Mouse (Mus musculus) urinary bladder, adult 18-20 months (tissue): ENCODE data around the gene Ssc5d.

Source experiments
- DNase-seq, 2 experiments: peaks; one replicate each; pipeline ENCODE4 v3.0.0; 2022; ENCODE audit warnings: low spot score in 2 of 2, mixed read lengths in 2 of 2

Gene Ssc5d

DNA sequence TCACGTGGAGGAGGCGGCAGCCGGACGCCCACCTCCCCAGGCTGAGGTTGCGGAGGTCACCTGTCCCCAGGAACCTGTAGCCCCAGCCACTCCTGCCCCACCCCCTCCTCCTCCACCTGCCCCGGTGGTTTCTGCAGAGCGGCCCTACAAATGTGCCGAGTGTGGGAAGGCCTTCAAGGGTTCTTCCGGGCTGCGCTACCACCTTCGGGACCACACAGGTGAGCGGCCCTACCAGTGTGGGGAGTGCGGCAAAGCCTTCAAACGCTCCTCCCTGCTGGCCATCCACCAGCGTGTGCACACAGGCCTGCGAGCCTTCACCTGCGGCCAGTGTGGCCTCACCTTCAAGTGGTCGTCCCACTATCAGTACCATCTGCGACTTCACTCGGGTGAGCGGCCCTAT, 5.6 kb upstream of the Ssc5d start:
- DNase-seq = no peak

DNA sequence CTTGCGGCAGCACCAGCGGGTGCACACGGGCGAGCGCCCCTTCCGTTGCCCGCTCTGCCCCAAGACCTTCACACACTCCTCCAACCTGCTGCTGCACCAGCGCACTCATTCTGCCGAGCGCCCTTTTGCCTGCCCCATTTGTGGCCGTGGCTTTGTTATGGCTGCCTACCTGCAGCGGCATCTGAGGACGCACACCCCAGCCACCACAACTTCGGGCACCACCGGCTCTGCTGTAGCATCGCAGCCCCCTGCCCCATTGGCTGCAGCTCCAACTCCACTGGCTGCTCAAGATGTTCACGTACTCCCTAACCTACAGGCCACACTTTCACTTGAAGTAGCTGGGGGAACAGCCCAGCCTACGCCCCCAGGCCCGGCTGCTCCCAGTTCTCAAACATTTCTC, 5.1 kb upstream of the Ssc5d start:
- no peak for DNase-seq

DNA sequence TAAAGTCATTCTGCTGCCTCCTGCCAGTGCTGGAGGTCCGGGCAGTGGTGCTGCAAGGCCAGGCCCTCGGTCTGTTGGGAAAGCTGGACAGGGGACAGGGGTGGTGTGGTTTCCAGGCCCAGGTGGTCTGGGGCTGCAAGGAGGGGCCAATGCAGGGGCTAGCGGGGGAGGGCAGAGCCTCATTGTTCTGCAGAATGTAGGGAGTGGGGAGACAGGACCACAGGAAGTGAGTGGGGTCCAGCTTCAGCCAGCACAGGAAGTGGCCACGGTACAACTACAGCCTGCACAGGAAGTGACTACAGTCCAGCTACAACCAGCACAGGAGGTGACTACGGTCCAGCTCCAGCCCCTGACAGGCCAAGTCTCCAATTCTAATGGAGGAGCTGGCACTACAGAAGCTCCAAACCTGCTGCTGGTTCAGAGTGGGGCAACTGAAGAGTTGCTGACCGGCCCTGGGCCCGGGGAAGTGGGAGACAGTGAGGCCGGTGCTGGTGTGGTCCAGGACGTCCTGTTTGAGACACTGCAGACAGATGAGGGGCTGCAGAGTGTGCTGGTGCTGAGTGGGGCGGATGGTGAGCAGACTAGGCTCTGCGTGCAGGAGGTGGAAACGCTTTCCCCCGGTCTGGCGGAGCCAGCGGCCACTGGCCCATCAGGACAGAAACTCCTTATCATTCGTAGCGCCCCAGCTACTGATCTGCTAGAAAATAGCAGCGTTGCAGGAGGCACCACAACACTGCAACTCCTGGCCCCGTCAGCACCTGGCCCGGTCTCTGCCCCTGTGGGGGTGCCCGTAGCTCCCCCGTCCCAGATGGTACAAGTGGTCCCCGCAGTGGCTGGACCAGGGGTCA, 4.4 kb upstream of the Ssc5d start:
- DNase-seq = no peak

DNA sequence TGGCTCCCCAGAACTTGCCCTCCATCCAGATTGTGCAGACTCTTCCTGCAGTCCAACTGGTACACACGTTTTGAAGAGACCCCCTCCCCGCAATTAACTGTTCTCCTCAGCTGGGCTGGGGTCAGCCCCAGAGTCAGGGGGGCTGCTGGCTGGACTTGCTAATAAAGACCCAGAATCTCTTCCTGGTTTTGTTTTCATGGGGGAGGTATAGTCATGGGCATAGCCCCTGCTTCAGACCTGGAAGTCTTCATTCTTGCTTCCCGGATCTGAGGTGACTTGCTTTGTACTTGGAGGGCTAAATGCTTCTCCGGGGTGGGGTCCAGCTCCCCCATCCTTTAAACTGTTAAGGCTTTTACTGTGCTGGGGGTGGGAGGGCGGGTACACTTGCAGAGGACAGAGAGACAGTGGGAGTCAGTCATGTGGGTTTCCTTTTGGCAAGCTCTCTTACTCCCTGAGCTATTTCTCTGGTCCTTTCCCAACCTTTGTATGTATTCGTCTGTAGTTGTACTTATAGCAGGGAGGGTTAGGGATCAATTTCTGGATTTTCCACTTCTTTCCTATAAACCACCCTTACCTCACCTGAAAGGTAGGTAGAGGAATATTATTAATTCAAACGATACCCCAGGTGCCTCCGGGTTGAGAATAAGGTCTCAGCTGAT, 3.6 kb upstream of the Ssc5d start, which contains the start of gene Nat14:
Gene Nat14, plus strand, starts transcription at position 205 of the 659 bp plus-strand sequence.
- no peak for DNase-seq

DNA sequence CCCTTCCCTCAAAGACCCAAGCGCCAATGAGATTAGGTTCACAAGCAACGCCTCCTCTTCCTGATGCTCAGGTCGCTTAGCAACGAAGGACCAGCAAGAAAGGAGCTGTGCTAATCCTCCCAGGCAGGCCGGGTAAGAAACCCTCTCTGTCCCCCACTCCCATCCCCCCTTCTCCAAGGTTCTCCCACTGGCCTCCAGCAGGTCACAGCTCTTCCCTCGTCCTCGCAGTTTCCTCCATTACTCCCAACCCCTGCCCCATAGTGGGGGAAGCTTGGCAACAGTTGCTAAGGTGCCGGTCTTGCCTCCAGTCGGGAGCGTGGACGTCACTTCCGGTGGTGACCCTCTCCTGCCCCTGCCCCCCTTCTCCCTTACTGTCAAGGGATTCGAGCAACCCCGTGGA, 3.1 kb upstream of the Ssc5d start:
- no peak for DNase-seq

DNA sequence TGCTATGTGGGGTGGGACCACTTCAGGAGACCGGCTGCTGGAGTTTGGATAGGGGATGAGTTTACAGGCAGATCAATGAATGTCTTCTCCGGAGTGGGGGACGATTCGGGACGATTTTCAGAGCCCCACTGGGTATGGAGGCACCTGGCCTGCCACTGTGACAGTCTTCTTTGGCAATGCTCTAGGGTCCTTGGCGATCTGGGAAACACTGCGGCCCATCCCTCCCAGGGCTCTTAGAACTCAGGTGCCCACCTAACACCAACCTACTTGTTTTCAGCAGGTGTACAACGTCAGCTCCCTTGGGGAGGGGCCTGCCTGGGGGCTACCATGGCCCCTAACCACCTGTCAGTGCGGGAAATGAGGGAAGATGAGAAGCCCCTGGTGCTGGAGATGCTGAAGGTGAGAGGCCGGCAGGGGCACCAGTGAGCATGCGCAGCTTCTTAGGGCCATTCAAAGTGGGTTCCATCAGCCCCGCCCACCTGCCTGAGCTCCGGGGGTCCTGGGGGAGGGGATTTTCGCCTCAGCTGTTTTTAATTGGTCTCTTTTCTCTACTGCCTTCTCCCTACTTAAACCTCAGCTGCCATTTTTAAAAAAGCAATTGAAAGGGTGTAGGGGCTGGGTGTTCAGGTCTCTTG, 2.5 kb upstream of the Ssc5d start:
- no peak for DNase-seq

DNA sequence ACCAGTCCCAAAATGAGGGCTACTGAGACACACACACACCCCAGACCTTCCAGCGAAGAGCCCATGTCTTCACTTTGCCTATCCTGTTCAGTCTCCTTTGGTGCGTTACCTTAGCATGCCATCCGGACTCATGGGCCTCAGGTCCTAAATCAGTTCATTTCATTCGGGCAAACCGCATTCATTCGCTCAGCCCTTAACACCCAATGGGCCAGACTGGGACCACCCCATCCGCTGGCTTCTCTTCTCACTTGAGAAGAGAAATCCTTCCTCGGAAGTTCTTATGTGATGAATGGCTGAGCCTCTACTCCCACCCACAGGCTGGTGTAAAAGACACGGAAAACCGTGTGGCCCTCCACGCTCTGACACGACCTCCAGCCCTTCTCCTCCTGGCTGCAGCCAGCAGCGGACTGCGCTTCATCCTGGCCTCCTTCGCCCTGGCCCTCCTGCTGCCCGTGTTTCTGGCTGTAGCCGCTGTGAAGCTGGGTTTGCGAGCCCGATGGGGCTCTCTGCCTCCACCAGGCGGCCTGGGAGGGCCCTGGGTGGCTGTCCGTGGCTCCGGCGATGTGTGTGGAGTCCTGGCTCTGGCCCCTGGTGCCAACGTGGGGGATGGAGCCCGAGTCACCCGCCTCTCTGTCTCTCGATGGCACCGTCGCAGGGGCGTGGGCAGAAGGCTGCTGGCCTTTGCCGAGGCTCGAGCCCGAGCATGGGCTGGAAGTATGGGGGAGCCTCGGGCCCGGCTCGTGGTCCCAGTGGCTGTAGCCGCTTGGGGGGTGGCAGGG, 1.8 kb upstream of the Ssc5d start:
- peak in 1 of 2 experiments; percentile 41 for DNase-seq

DNA sequence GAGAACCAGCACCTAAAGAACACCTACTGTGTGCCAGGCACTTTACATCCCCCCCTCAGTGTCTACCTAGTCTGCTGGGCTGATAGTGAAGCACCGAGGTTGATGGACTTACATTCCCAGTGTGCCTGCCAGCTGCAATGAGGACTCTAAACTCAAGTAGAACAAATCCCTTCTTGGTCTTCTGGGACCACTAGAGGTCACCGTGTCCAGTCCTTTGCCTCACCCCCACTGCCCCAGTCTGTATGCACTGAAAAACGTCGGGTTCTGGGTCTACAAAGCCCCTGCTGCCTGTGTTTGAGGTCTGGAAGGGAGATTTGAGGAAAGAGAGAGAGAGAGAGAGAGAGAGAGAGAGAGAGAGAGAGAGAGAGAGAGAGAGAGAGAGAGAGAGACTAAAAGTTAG, 1.1 kb upstream of the Ssc5d start:
- DNase-seq = no peak

DNA sequence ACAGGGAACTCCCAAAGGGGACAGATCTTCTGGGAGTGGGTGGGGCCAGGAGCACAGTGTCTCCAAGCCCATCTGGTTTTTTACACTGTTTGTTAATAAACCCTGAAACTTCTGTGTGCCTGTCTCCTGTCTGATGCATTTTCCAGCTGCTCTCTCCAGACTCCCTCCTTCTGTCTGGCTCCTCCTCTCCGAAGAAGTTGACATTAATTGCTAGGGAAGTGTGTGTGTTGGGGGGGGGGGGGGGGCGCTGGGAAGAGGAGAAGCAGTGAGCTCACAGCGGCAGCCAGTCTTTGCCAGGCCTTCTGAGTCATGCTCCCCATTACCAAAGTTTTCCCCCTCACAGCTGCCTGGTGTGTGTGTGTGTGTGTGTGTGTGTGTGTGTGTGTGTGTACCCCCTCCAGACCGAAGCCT, 689 bp upstream of the Ssc5d start:
- DNase-seq = peak in 1 of 2 experiments; percentile 45

DNA sequence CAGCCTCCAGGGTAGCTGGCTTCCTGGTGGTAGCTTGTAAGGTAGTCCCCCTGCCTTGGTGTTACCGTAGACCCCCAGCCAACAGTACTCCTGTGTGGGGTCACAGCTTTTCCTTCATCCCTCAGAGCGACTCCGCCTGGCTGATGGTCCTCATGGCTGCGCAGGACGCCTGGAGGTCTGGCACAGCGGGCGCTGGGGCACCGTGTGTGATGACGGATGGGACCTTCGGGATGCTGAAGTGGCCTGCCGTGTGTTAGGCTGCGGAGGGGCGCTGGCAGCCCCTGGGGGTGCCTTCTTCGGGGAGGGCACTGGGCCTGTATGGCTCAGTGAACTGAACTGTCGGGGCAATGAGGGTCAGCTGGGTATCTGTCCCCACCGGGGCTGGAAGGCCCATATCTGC, 1.3 kb downstream of the Ssc5d start:
- DNase-seq = no peak

DNA sequence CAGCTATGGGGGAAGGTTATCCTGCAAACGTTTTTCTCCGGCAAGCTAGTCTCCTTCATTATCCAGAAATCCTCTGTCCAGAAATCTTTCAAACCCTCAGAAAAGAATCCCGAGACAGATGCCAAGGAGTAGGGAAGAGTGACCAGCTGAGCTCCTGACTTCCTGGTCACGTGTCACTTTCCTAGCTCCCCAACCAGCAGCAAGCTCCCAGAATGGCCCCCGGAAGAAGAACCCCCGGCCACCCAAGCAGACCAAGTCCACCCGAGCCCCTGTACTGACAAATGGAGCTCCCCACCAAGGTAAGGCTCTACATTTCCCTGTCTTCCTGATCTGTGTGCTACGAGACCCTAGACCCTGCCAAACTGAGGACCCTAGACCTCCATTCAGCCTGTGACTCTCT, 2.1 kb downstream of the Ssc5d start:
- no peak for DNase-seq

DNA sequence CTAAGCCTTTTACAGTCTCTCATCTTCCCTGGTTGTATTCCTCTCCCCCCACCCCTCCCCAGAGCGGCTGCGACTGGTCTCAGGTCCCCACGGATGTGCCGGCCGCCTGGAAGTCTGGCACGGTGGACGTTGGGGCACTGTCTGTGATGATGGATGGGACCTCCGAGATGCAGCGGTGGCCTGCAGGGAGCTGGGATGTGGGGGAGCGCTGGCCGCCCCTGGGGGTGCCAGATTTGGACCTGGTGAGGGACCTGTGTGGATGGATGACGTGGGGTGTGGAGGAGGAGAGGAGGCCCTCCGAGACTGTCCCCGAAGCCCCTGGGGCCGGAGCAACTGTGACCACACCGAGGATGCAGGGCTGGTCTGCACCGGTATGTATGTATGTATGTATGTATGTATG, 2.7 kb downstream of the Ssc5d start:
- no peak for DNase-seq

DNA sequence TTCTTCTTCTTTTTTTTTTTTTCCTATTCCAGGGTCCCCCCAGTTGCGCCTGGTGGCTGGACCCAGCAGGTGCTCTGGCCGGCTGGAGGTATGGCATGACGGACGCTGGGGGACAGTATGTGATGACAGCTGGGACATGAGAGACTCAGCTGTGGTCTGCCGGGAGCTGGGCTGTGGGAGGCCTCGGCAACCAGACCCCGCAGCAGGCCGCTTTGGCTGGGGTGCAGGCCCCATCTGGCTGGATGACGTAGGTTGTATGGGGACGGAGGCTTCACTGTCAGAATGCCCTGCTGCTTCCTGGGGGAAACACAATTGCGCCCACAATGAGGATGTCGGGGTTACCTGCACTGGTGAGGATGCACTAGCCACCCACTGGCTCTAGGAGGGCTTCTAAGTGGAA, 7.5 kb downstream of the Ssc5d start:
- DNase-seq = no peak

DNA sequence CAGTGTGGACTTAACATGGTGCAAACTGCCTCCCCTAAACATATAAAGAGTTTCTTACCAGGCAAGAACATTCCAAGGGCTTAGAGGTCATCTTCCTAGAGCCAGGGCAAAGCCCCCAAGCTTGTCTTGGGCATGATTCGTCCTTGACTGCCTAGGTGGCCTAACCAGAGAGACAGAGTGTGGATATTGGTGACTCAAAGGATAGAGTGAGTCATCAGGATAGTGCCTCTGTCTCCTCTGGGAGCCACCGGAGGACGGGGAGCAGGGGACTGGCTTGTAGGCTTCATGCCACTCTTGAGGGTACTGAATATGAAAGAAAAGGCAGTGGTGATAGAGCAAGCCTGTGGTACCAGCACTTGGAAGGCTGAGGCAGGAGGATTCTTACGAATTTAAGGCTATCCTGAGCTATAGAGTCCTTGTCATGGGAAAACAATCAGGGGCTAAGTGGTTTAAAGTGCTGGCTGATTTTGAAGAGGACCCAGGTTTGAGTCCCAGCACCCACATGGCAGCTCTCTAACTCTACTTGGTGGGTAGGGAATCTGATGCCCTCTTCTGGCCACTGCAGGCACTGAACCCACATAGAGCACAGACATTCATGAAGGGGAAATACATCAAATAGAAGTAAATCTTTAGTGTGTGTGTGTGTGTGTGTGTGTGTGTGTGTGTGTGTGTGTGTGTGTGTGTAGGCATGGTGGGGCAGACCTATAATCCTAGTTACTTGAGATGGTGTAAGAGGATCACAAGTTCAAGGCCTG, 8.8 kb downstream of the Ssc5d start:
- DNase-seq = no peak

DNA sequence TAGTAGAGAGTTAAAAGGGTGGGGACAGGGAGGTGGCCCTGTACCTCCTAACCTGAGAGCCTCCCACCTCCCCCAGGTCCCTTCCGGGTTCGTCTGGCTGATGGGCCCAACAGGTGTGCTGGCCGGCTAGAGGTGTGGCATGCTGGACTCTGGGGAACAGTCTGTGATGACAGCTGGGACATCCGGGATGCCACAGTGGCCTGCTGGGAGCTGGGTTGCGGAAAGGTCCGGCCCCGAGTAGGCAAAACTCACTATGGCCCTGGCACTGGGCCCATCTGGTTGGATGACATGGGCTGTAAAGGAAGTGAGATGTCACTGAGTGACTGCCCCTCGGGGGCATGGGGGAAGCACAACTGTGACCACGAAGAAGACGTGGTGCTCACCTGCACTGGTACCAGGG, 11.2 kb downstream of the Ssc5d start:
- DNase-seq = no peak

DNA sequence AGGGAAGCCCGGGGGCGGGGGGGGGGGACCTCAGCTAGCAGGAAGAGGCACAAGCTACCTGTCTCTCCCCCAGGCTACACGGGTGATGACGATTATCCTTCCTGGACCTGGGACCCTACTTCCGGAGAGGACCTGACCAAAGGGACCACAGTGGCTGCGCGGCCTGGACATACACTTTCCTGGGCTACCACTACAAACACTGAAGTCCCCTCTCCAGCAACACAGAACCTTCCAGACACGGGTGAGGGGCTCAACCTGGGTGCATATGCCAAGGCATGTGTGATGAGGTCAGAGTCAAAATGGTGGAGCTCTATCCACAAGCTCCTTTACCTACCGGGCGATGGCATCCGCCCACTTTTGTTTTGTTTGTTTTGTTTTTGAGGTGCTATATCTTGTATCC, 11.8 kb downstream of the Ssc5d start:
- no peak for DNase-seq

DNA sequence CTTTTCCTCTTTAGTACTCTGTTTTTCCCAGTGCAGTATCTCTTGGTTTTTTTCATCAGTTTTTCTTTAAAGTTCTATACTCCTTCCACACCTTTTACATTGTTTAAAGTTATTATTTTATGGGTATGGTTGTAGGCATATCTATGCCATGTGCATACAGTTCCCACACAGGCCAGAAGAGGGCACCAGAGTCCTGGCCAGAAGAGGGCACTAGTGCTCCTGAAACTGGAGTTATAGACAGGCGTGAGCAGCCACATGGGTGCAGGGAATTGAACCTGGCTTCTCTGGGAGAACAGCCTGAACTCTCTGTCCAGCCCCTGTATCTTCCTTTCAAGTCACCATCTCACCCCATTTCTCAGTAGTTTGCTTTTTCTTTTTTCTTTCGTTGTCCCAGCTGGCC, 12.9 kb downstream of the Ssc5d start:
- no peak for DNase-seq

DNA sequence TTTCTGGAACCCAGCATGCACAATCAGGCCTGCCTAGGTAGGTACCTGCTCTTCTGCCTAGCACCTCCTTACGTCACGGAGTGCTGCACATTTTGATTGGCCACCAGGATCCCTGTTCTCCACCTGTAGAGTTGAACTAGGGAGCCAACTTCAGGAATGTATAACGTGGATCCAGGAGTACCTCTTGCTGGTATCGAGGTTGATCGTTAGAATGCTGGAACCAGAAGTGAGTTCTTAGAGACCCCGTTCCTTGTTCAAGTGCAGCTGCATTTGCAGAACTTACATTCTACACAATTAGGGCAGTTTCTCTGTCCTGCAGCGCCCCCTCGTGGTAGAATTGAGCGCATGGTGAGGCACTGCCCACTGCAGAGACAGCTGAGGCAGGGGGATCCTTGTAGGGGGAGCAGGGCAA, 14.5 kb downstream of the Ssc5d start:
- DNase-seq = peak; percentile 59 to 83

DNA sequence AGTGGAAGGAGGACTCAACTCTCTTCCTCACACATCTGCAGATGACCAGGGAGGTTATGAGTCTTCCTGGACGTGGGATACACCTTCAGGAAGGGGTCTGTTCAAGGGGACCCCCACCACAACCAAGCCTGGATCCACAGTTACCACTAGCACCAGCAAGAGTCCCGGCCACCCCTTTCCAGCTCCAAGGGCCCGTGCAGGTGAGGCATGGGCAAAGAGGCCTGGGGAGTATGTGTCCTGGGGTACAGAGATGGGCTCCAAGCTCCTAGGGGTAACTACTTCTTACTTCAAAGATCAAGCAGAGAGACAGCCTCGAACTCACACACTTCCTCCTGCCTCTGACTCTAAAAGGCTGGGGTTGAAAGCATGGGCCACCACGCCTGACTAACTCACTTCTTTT, 17.1 kb downstream of the Ssc5d start:
- no peak for DNase-seq

DNA sequence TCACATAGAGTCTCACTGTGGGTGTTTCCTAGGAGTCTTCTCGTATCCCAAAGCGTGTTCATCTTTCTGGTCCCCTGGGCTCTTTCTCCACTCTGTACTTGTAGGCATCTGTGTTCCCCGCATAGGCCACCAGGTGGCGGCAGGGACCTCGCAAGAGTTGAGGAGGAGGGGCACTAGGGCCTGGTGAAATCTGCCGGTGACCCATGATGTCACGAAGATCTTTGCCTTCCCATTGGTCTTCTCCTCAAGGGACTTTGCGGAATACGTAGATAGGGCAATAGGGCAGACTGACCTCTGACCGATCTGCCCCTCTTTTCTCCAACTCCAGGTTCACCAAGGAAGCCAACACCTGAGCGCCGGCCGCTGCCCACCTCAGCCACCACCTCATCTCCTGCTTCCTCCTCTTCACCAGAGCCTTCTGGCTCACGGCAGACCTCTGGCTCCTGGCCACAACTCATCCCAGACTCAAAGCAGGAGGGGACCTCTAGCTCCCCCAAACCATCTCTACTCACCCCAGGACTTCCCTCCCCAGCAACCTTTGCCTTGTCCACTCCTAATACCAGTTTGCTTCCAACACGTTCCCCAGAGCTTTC, 17.7 kb downstream of the Ssc5d start:
- DNase-seq = peak; percentile 88 to 91

DNA sequence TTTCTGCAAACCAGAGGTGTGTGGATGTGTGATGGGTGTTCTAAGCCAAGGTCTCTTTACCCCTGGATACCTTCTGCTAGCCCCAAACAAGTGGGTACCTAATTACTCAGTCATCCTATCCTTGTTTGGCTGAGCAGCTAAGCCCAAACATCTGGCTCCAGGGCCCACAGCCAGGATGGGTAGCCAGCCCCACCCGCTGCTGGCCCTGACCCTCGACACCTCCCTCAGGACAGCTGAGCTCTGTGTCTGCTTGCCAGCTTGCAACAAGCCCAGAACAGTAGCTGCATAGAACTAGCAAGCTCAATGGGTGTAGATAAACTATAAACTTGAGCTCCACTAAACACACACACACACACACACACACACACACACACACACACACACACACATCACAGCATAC, 22.3 kb downstream of the Ssc5d start:
- no peak for DNase-seq
